Mouse (Mus musculus) layer of hippocampus, postnatal 36 days (tissue): Measurements from ENCODE around the gene Ebi3. TPM values are rescaled to one million over a fixed set of nuclear protein-coding genes. Genes with fewer than 3 reads are reported as not detected.
A peak's percentile ranks its signal among the peaks of the same experiment; 100 is the strongest.

ENCODE experiments used
- DNase-seq, 2 experiments: peaks; one replicate each; pipeline ENCODE4 v3.0.0; 2022
- total RNA-seq, 2 experiments: library from RNA; stranded (reverse); gene quantifications; 2 replicates each; pipeline ENCODE4 v1.2.3; 2021

Gene Ebi3
- total RNA-seq, 2 experiments from 2014 or later, result 1.1 to 1.2 TPM

GRCm38 (mm10) chr17:55958918-55959728 lies 6.7 kb downstream of the Ebi3 start, which contains the start of gene Yju2:
Gene Yju2, plus strand, starts transcription at chr17:55959099.
- peak; percentile 94 for DNase-seq

- peak in 1 of 2 experiments; percentile 12 for DNase-seq
Measured at GRCm38 (mm10) chr17:55959946-55960740, 7.7 kb downstream of the Ebi3 start.

GRCm38 (mm10) chr17:55960791-55961190 lies 8.4 kb downstream of the Ebi3 start:
- DNase-seq, result no peak

GRCm38 (mm10) chr17:55961631-55962030 lies 9.2 kb downstream of the Ebi3 start:
- no peak for DNase-seq

- no peak for DNase-seq
Measured at GRCm38 (mm10) chr17:55963171-55963570, 10.7 kb downstream of the Ebi3 start.

GRCm38 (mm10) chr17:55964496-55964895 lies 12.1 kb downstream of the Ebi3 start:
- no peak for DNase-seq

GRCm38 (mm10) chr17:55964996-55965395 lies 12.6 kb downstream of the Ebi3 start:
- no peak for DNase-seq

- no peak for DNase-seq
Measured at GRCm38 (mm10) chr17:55967186-55967585, 14.7 kb downstream of the Ebi3 start.

- DNase-seq, result no peak
Measured at GRCm38 (mm10) chr17:55968210-55968609, 15.8 kb downstream of the Ebi3 start.

- DNase-seq, result no peak
Measured at GRCm38 (mm10) chr17:55969560-55969959, 17.1 kb downstream of the Ebi3 start.

- DNase-seq, result peak; percentile 28 to 46
Measured at GRCm38 (mm10) chr17:55969966-55970891, 17.8 kb downstream of the Ebi3 start, which contains the start of gene Shd. Gene Shd, plus strand, starts transcription at chr17:55970467.

- no peak for DNase-seq
Measured at GRCm38 (mm10) chr17:55971453-55971852, 19.0 kb downstream of the Ebi3 start.

- peak; percentile 64 to 70 for DNase-seq
Measured at GRCm38 (mm10) chr17:55976255-55976862, 23.9 kb downstream of the Ebi3 start.

- no peak for DNase-seq
Measured at GRCm38 (mm10) chr17:55977301-55977700, 24.9 kb downstream of the Ebi3 start.

- peak; percentile 81 to 82 for DNase-seq
Measured at GRCm38 (mm10) chr17:55986030-55986961, 33.9 kb downstream of the Ebi3 start, which contains the start of gene Fsd1. Gene Fsd1, plus strand, starts transcription at chr17:55986509.

- DNase-seq, result no peak
Measured at GRCm38 (mm10) chr17:55990278-55990898, 37.9 kb downstream of the Ebi3 start.

- DNase-seq, result no peak
Measured at GRCm38 (mm10) chr17:55996007-55996406, 43.6 kb downstream of the Ebi3 start.

GRCm38 (mm10) chr17:55999794-56000499 lies 47.5 kb downstream of the Ebi3 start:
- DNase-seq, result no peak

- DNase-seq, result no peak
Measured at GRCm38 (mm10) chr17:56003000-56003399, 50.6 kb downstream of the Ebi3 start.
